Mouse (Mus musculus): ENCODE measurements around the gene Als2cr12.
A peak's percentile ranks its signal among the peaks of the same experiment; 100 is the strongest.
"Not testable (repeated sequence)": the region's sequence is repeated elsewhere in the genome, so short reads cannot be mapped to it uniquely, and the experiment has no call there.

The Als2cr12 gene

GRCm38 (mm10) chr1:58695810-58696209, at the start of gene Als2cr12:
Gene Als2cr12, minus strand, starts transcription at chr1:58695989.
- not testable (repeated sequence) for DNase-seq

- no peak for DNase-seq
Measured at GRCm38 (mm10) chr1:58744645-58745044, 48.9 kb upstream of the Als2cr12 start.

- no peak for DNase-seq
Measured at GRCm38 (mm10) chr1:58743252-58743651, 47.5 kb upstream of the Als2cr12 start.

- DNase-seq = no peak
Measured at GRCm38 (mm10) chr1:58742571-58743021, 46.8 kb upstream of the Als2cr12 start.

- DNase-seq = peak; percentile 74
Measured at GRCm38 (mm10) chr1:58739529-58739928, 43.7 kb upstream of the Als2cr12 start.

GRCm38 (mm10) chr1:58736968-58737367, 41.2 kb upstream of the Als2cr12 start:
- no peak for DNase-seq

- DNase-seq = no peak
Measured at GRCm38 (mm10) chr1:58735962-58736361, 40.2 kb upstream of the Als2cr12 start.

- DNase-seq = no peak
Measured at GRCm38 (mm10) chr1:58734043-58734920, 38.5 kb upstream of the Als2cr12 start.

- no peak for DNase-seq
Measured at GRCm38 (mm10) chr1:58733636-58734035, 37.8 kb upstream of the Als2cr12 start.

GRCm38 (mm10) chr1:58728590-58728868, 32.7 kb upstream of the Als2cr12 start:
- no peak for DNase-seq

GRCm38 (mm10) chr1:58727747-58728589, 32.2 kb upstream of the Als2cr12 start:
- peak; percentile 81 for DNase-seq

GRCm38 (mm10) chr1:58727019-58727746, 31.4 kb upstream of the Als2cr12 start:
- no peak for DNase-seq

- DNase-seq = no peak
Measured at GRCm38 (mm10) chr1:58725767-58726166, 30.0 kb upstream of the Als2cr12 start.

GRCm38 (mm10) chr1:58725095-58725494, 29.3 kb upstream of the Als2cr12 start:
- no peak for DNase-seq

GRCm38 (mm10) chr1:58724533-58724932, 28.7 kb upstream of the Als2cr12 start:
- no peak for DNase-seq

GRCm38 (mm10) chr1:58723809-58724405, 28.1 kb upstream of the Als2cr12 start:
- no peak for DNase-seq

GRCm38 (mm10) chr1:58723062-58723808, 27.4 kb upstream of the Als2cr12 start:
- DNase-seq = no peak

- no peak for DNase-seq
Measured at GRCm38 (mm10) chr1:58722115-58722938, 26.5 kb upstream of the Als2cr12 start.

- DNase-seq = no peak
Measured at GRCm38 (mm10) chr1:58720988-58721387, 25.2 kb upstream of the Als2cr12 start.

- DNase-seq = no peak
Measured at GRCm38 (mm10) chr1:58720090-58720489, 24.3 kb upstream of the Als2cr12 start.

GRCm38 (mm10) chr1:58719356-58719945, 23.7 kb upstream of the Als2cr12 start:
- no peak for DNase-seq
